Mouse (Mus musculus) neutrophil, adult 65 days (primary cell): Measurements from ENCODE around the gene Lin9. TPM values are rescaled to one million over a fixed set of nuclear protein-coding genes. Genes with fewer than 3 reads are reported as not detected.

Experiments used
- total RNA-seq: library from RNA; stranded (reverse); gene quantifications from 2 replicates; pipeline ENCODE4 v1.2.4, GENCODE M21; 2023

The Lin9 gene
- 8.5 and 13.7 TPM in 2 replicates for total RNA-seq

DNA sequence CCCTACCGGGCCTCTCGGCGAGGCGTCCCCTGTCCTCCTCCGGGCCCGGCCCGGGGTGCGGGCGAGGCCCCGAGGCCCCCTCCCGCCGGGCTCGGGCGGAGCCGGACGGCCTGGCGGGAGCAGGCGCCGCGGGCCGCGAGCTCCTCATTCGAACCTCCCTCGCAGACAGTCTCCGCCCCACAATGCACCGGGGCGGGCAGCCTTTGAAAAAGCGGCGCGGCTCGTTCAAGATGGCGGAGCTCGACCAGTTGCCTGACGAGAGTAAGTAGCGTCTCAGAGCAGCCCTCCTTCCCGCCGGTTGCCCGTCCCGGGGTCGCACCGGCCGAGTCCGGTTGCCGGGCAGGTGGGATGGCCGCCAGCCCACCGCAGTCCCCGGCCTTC lies at the start of gene Lin9:
Gene Lin9, plus strand, starts transcription at position 14 of the 381 bp plus-strand sequence.

GRCm38 (mm10) chr1:180696626-180697352 lies 55.8 kb downstream of the Lin9 start, which contains the start of gene Mixl1:
Gene Mixl1 (minus strand): TSS chr1:180697034.

DNA sequence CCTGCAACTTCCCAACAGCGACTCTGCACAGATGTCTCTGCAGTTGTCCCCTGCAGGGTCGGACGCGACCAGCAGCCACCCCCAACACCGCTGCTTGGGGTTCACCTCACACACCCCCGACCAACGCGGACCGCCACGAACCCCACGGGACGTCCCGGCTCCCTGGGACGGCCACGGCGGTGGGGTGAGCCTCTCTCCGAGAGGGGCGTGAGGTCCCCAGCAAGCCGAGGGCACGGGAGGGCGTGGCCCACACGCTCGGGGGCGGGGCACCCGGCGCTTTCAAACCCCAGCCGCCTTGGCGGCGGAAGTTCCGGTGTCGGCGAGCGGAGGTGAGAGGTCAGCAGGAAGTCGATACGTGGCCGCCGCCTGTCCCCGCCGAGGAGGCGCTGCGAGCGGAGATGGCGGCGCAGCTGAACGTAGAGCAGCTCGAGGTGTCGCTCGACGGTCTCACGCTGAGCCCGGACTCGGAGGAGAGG lies 84.8 kb downstream of the Lin9 start, which contains the start of gene Acbd3:
Gene Acbd3, plus strand, starts transcription at position 340 of the 476 bp plus-strand sequence.

Other genes starting within 250 kb of the Lin9 start
- 0.07 and 0.88 TPM in 2 replicates for gene Stum, start 157.6 kb upstream of the Lin9 start, total RNA-seq
- gene Parp1, start 72.2 kb upstream of the Lin9 start, total RNA-seq = 30.9 and 46.7 TPM in 2 replicates
- not detected in 2 replicates for gene Mixl1, start 55.9 kb downstream of the Lin9 start, total RNA-seq
- gene Acbd3, start 84.9 kb downstream of the Lin9 start, total RNA-seq = 33.0 and 39.6 TPM in 2 replicates
- 1,080 and 1,609 TPM in 2 replicates for gene H3f3a, start 172.8 kb downstream of the Lin9 start, total RNA-seq
- 81.2 and 122 TPM in 2 replicates for gene Sde2, start 210.0 kb downstream of the Lin9 start, total RNA-seq